In the genomic region with DNA sequence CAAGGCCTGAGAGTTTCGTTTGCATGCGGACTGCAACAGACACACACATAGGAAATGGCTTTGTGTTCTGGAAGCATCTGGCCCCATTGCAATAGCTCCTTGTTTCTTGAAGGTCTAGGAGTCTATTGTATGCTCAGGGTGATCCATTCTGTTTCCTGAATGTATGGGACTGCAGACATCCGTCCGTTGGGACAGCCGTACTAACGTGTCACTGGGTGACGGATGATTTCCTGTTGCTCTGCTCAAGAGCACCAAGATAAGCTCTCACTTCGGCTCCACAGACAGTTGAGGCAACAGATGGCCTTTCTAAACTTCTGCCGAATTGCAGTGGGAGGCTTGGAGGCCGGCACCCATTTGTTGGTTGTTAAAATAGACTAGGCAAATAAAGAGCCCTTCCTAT, we compare ENCODE assay signal across 11 mouse cellular contexts.
DNase-seq lines count a peak whose midpoint lies in the region; ATAC-seq lines count a peak whose summit lies in the region.
"Had no signal": no experiment of that assay in that cellular context is flagged by ENCODE, and none has a peak within 500 bp of the region (broad histone marks: within the 10 kb centered on the region; RNA-seq: fewer than 3 reads in every experiment).

No protein-coding gene starts in this region.

- H3K27ac ChIP-seq in liver, embryonic 13.5 days: peak overlapping the region; percentile 71
- H3K27ac ChIP-seq in midbrain, embryonic 10.5 days (replicated peaks): no peak overlapping the region
- H3K27ac ChIP-seq: hindbrain, embryonic 13.5 days; limb, embryonic 12.5 days; neural tube, embryonic 12.5 days had no signal

- 10% methylated on average over 10 of the region's 10 CpGs for WGBS in liver, embryonic 13.5 days (ENCODE audit: insufficient replicate concordance)
- 84% methylated on average over 10 of the region's 10 CpGs for WGBS in midbrain, embryonic 10.5 days

- no peak overlapping the region for H3K4me2 ChIP-seq in liver, embryonic 13.5 days
- H3K4me2 ChIP-seq: hindbrain, embryonic 13.5 days; limb, embryonic 12.5 days; neural tube, embryonic 12.5 days had no signal

- peak; percentile 26 for DNase-seq in adrenal gland, adult 2 months
- no peak for DNase-seq in adrenal gland, adult 8-10 months
- DNase-seq in layer of hippocampus, adult 18-20 months (ENCODE audit: low spot score in 2 of 2): peak; percentile 18 to 41
- no peak for DNase-seq in layer of hippocampus, postnatal 25 days (ENCODE audit: extremely low spot score in 1 of 2, low spot score in 1 of 2)
- DNase-seq in liver, embryonic 13.5 days: peak; percentile 23
- peak; percentile 61 for DNase-seq in thymus, postnatal 0 days (ENCODE audit: low spot score)
- no peak for DNase-seq in midbrain, embryonic 10.5 days (ENCODE audit: low spot score)

- H3K9ac ChIP-seq in liver, embryonic 13.5 days: no peak overlapping the region
- H3K9ac ChIP-seq: hindbrain, embryonic 13.5 days; limb, embryonic 12.5 days; neural tube, embryonic 12.5 days had no signal

- peaks cover 11% of the 10 kb centered on the region; the same call in 1 of the 2 replicates for H3K4me1 ChIP-seq in liver, embryonic 13.5 days (replicated peaks)
- no peaks in the 10 kb centered on the region for H3K4me1 ChIP-seq in midbrain, embryonic 10.5 days
- H3K4me1 ChIP-seq: hindbrain, embryonic 13.5 days had no signal

- H3K4me3 ChIP-seq in liver, embryonic 13.5 days (replicated peaks): no peak overlapping the region
- H3K4me3 ChIP-seq in midbrain, embryonic 10.5 days: no peak overlapping the region
- H3K4me3 ChIP-seq: hindbrain, embryonic 13.5 days; limb, embryonic 12.5 days; neural tube, embryonic 12.5 days had no signal

- H3K9me3 ChIP-seq in liver, embryonic 13.5 days (replicated peaks): no peaks in the 10 kb centered on the region
- H3K9me3 ChIP-seq in midbrain, embryonic 10.5 days (replicated peaks): no peaks in the 10 kb centered on the region
- H3K9me3 ChIP-seq: hindbrain, embryonic 13.5 days; limb, embryonic 12.5 days; neural tube, embryonic 12.5 days had no signal

- H3K36me3 ChIP-seq in liver, embryonic 13.5 days: no peaks in the 10 kb centered on the region
- no peaks in the 10 kb centered on the region for H3K36me3 ChIP-seq in midbrain, embryonic 10.5 days
- H3K36me3 ChIP-seq: hindbrain, embryonic 13.5 days; limb, embryonic 12.5 days; neural tube, embryonic 12.5 days had no signal

- ATAC-seq in liver, embryonic 13.5 days (ENCODE audit: low read depth): peak; percentile 82
- ATAC-seq in erythroid progenitor cell, adult 5-6 weeks (replicated peaks; ENCODE audit: low FRiP score, poor library complexity, severe bottlenecking): no peak

- no peaks in the 10 kb centered on the region for H3K27me3 ChIP-seq in liver, embryonic 13.5 days
- H3K27me3 ChIP-seq in midbrain, embryonic 10.5 days (ENCODE audit: low read depth, poor library complexity, severe bottlenecking): no peaks in the 10 kb centered on the region
- H3K27me3 ChIP-seq: hindbrain, embryonic 13.5 days; limb, embryonic 12.5 days; neural tube, embryonic 12.5 days had no signal

Comparison
In these comparisons a context has a peak if more than half of its experiments do, and no peak if none do; other contexts are left out.
1. DNase-seq: peak in adrenal gland, adult 2 months (single experiment), layer of hippocampus, adult 18-20 months (2 of 2), liver, embryonic 13.5 days (single experiment) and thymus, postnatal 0 days (single experiment); none in adrenal gland, adult 8-10 months (single experiment), layer of hippocampus, postnatal 25 days (0 of 2) and midbrain, embryonic 10.5 days (single experiment).